Mouse (Mus musculus): ENCODE measurements around the gene Ipo13. TPM values are rescaled to one million over a fixed set of nuclear protein-coding genes. Genes with fewer than 3 reads are reported as not detected.
A peak's percentile ranks its signal among the peaks of the same experiment; 100 is the strongest.

The Ipo13 gene
- 39.0 and 41.1 TPM in 2 replicates for polyA plus RNA-seq (2015; fragmentation: Nextera tagmentation; extraction: Ambion mirVana)

- peaks cover 33% of the 10 kb centered on the region for H3K4me1 ChIP-seq
- ATAC-seq (ENCODE audit: insufficient number of reproducible peaks, low FRiP score, low TSS enrichment, low read depth), result peak; percentile 93
- H3K4me3 ChIP-seq, result peak within 1 kb of the TSS; percentile 64
- H3K27ac ChIP-seq, result peak within 1 kb of the TSS; percentile 82
- peak within 1 kb of the TSS; percentile 79 for H3K9ac ChIP-seq
- H3K36me3 ChIP-seq, result peaks cover 18% of the 10 kb centered on the region
- H3K4me2 ChIP-seq, result peak within 1 kb of the TSS; percentile 99
- no peaks in the 10 kb centered on the region for H3K27me3 ChIP-seq
- no peaks in the 10 kb centered on the region for H3K9me3 ChIP-seq
- under 1% methylated on average over 61 of the region's 61 CpGs for WGBS
Observed at GRCm38 (mm10) chr4:117914591-117915442, at the start of gene Ipo13. Ipo13 (minus strand) TSS chr4:117914999.

GRCm38 (mm10) chr4:117957492-117957891, 42.7 kb upstream of the Ipo13 start:
- Histone ChIP-seq H3K27ac (no peak overlapping the region), H3K9me3 (no peaks in the 10 kb centered on the region; the same call in 1 of the 2 replicates), H3K4me3 (no peak overlapping the region), H3K4me1 (no peaks in the 10 kb centered on the region), H3K9ac (no peak overlapping the region), H3K36me3 (peaks cover 39% of the 10 kb centered on the region), H3K27me3 (no peaks in the 10 kb centered on the region), H3K4me2 (no peak overlapping the region)
- ATAC-seq (ENCODE audit: insufficient number of reproducible peaks, low FRiP score, low TSS enrichment, low read depth), result no peak
- WGBS, result 45% methylated on average over 4 of the region's 4 CpGs

GRCm38 (mm10) chr4:117947493-117947892, 32.7 kb upstream of the Ipo13 start:
- H3K27ac ChIP-seq, result peak overlapping the region; percentile 67

GRCm38 (mm10) chr4:117946639-117947305, 32.0 kb upstream of the Ipo13 start:
- WGBS, result 67% methylated on average over 11 of the region's 11 CpGs
- H3K9me3 ChIP-seq, result no peaks in the 10 kb centered on the region

More at GRCm38 (mm10) chr4:117947493-117947892, 32.7 kb upstream of the Ipo13 start:
- H3K27me3 ChIP-seq, result no peaks in the 10 kb centered on the region
- no peaks in the 10 kb centered on the region; the same call in 1 of the 2 replicates for H3K9me3 ChIP-seq
- no peak overlapping the region for H3K4me3 ChIP-seq
- WGBS, result 53% methylated on average over 7 of the region's 7 CpGs
- H3K9ac ChIP-seq, result no peak overlapping the region
- H3K4me2 ChIP-seq, result no peak overlapping the region
- ATAC-seq (ENCODE audit: insufficient number of reproducible peaks, low FRiP score, low TSS enrichment, low read depth), result no peak
- H3K36me3 ChIP-seq, result peaks cover 8% of the 10 kb centered on the region
- peaks cover 9% of the 10 kb centered on the region; the same call in 1 of the 2 replicates for H3K4me1 ChIP-seq

DNA sequence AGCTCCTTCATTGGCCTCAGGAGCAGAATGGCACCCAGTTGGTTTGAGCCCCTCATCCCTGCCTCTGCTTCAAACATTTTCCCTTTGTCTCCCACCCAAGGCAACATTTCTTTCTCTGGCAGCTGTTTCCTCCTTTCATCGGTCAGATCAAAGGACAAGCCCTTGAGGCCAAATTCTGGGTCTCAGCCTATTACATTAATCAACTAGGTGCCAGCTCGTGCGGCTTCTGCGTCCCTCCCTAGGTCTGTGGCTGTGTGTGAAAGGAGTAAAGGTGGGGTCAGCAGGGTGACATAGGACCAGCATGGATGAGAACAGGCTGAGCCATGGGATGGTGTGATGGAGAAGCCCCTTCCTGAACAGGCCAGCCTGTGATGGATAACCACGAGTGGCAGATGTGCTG, 28.5 kb upstream of the Ipo13 start:
- Histone ChIP-seq H3K27ac (no peak overlapping the region), H3K36me3 (peaks cover 14% of the 10 kb centered on the region; the same call in 1 of the 2 replicates), H3K9me3 (no peaks in the 10 kb centered on the region), H3K27me3 (no peaks in the 10 kb centered on the region), H3K4me1 (peaks cover 9% of the 10 kb centered on the region; the same call in 1 of the 2 replicates), H3K4me3 (no peak overlapping the region), H3K9ac (no peak overlapping the region), H3K4me2 (no peak overlapping the region)
- no peak for ATAC-seq (ENCODE audit: insufficient number of reproducible peaks, low FRiP score, low TSS enrichment, low read depth)
- 19% methylated on average over 5 of the region's 5 CpGs for WGBS

More at GRCm38 (mm10) chr4:117946639-117947305, 32.0 kb upstream of the Ipo13 start:
- Histone ChIP-seq H3K9ac (no peak overlapping the region), H3K27ac (peak overlapping the region; percentile 67), H3K4me3 (no peak overlapping the region), H3K36me3 (peaks cover 5% of the 10 kb centered on the region), H3K27me3 (no peaks in the 10 kb centered on the region), H3K4me1 (peaks cover 9% of the 10 kb centered on the region; the same call in 1 of the 2 replicates), H3K4me2 (no peak overlapping the region)
- peak; percentile 63; the same call in 1 of the 2 replicates for ATAC-seq (ENCODE audit: insufficient number of reproducible peaks, low FRiP score, low TSS enrichment, low read depth)

DNA sequence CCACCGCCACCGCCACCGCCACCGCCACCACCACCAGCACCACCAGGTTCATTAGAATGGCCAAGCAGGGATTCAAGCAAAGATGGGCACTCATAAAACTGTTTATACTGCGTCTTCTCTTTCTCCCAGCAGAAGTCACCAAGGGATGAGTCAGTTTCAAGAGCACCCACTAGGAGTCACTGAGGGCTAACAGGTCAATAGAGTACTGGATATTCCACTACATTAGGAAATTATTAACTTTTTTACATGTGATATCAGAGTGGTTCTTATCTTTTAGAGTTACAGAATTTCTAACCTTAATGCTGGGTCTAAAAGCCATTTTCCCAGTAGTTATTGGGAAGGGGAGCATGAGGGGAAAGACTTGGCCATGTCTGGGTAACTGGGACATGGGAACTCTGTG, 22.2 kb upstream of the Ipo13 start:
- H3K4me1 ChIP-seq, result no peaks in the 10 kb centered on the region
- H3K27ac ChIP-seq, result no peak overlapping the region
- no peak overlapping the region for H3K4me2 ChIP-seq
- 93% methylated on average over 5 of the region's 5 CpGs for WGBS
- peaks cover 28% of the 10 kb centered on the region for H3K36me3 ChIP-seq
- H3K9me3 ChIP-seq, result no peaks in the 10 kb centered on the region
- no peak for ATAC-seq (ENCODE audit: insufficient number of reproducible peaks, low FRiP score, low TSS enrichment, low read depth)
- H3K4me3 ChIP-seq, result no peak overlapping the region
- H3K27me3 ChIP-seq, result no peaks in the 10 kb centered on the region
- H3K9ac ChIP-seq, result no peak overlapping the region

GRCm38 (mm10) chr4:117934081-117934480, 19.3 kb upstream of the Ipo13 start:
- H3K4me2 ChIP-seq, result no peak overlapping the region
- no peak overlapping the region for H3K9ac ChIP-seq
- no peak overlapping the region for H3K27ac ChIP-seq
- WGBS, result 89% methylated on average over 4 of the region's 4 CpGs
- ATAC-seq (ENCODE audit: insufficient number of reproducible peaks, low FRiP score, low TSS enrichment, low read depth), result no peak
- no peaks in the 10 kb centered on the region for H3K9me3 ChIP-seq
- peaks cover 11% of the 10 kb centered on the region for H3K4me1 ChIP-seq
- H3K27me3 ChIP-seq, result no peaks in the 10 kb centered on the region
- H3K4me3 ChIP-seq, result no peak overlapping the region
- H3K36me3 ChIP-seq, result peaks cover 15% of the 10 kb centered on the region

- Histone ChIP-seq H3K9ac (no peak overlapping the region), H3K27ac (no peak overlapping the region), H3K4me3 (no peak overlapping the region), H3K4me1 (peaks cover 20% of the 10 kb centered on the region), H3K9me3 (no peaks in the 10 kb centered on the region), H3K36me3 (peaks cover 14% of the 10 kb centered on the region), H3K4me2 (no peak overlapping the region), H3K27me3 (peaks cover 1% of the 10 kb centered on the region; the same call in 1 of the 2 replicates)
- ATAC-seq (ENCODE audit: insufficient number of reproducible peaks, low FRiP score, low TSS enrichment, low read depth), result no peak
- WGBS, result 75% methylated on average over 5 of the region's 5 CpGs
Observed at GRCm38 (mm10) chr4:117933248-117933647, 18.4 kb upstream of the Ipo13 start.

GRCm38 (mm10) chr4:117929391-117929881, 14.6 kb upstream of the Ipo13 start, which contains the start of gene Artn:
Artn (minus strand) TSS chr4:117929763.
- WGBS, result under 1% methylated on average over 33 of the region's 33 CpGs
- Histone ChIP-seq H3K4me3 (peak within 1 kb of the TSS; percentile 48), H3K4me1 (peaks cover 38% of the 10 kb centered on the region), H3K9ac (peak within 1 kb of the TSS; percentile 26; the same call in 1 of the 2 replicates), H3K27ac (peak within 1 kb of the TSS; percentile 72), H3K4me2 (peak within 1 kb of the TSS; percentile 90), H3K9me3 (no peaks in the 10 kb centered on the region), H3K36me3 (peaks cover 8% of the 10 kb centered on the region), H3K27me3 (peaks cover 36% of the 10 kb centered on the region)
- ATAC-seq (ENCODE audit: insufficient number of reproducible peaks, low FRiP score, low TSS enrichment, low read depth), result peak; percentile 48

GRCm38 (mm10) chr4:117928699-117929241, 14.0 kb upstream of the Ipo13 start:
- Histone ChIP-seq H3K9me3 (no peaks in the 10 kb centered on the region), H3K4me3 (peak overlapping the region; percentile 48), H3K27me3 (peaks cover 36% of the 10 kb centered on the region), H3K27ac (peak overlapping the region; percentile 72), H3K9ac (peak overlapping the region; percentile 26; the same call in 1 of the 2 replicates), H3K36me3 (peaks cover 8% of the 10 kb centered on the region), H3K4me2 (peak overlapping the region; percentile 90), H3K4me1 (peaks cover 38% of the 10 kb centered on the region)
- no peak for ATAC-seq (ENCODE audit: insufficient number of reproducible peaks, low FRiP score, low TSS enrichment, low read depth)
- 1% methylated on average over 13 of the region's 13 CpGs for WGBS

- Histone ChIP-seq H3K27ac (no peak overlapping the region), H3K4me2 (peak overlapping the region; percentile 90), H3K27me3 (peaks cover 36% of the 10 kb centered on the region), H3K4me1 (peaks cover 38% of the 10 kb centered on the region), H3K4me3 (peak overlapping the region; percentile 48), H3K9ac (no peak overlapping the region), H3K9me3 (no peaks in the 10 kb centered on the region), H3K36me3 (peaks cover 8% of the 10 kb centered on the region)
- 17% methylated on average over 6 of the region's 6 CpGs for WGBS
- no peak for ATAC-seq (ENCODE audit: insufficient number of reproducible peaks, low FRiP score, low TSS enrichment, low read depth)
Observed at GRCm38 (mm10) chr4:117928234-117928633, 13.4 kb upstream of the Ipo13 start.

Data from limb, embryonic 15.5 days (tissue).